Mouse (Mus musculus) liver, postnatal 0 days (tissue): ENCODE results near the gene Gm20498. TPM values are rescaled to one million over a fixed set of nuclear protein-coding genes. Genes with fewer than 3 reads are reported as not detected.

Source experiments
- ATAC-seq: fragments of 200-750 bp; cut with Nextera tagmentation; 2 replicates; pipeline ENCODE4 v1.8.0; 2017; ENCODE audit warnings: mild to moderate bottlenecking, moderate library complexity
- DNase-seq: peaks from one replicate; pipeline ENCODE4 v3.0.0-alpha.2; 2016
- H3K27ac ChIP-seq: fragments of 300-500 bp; sonication (generic); 2 replicates; pipeline ENCODE4 v1.5.1; 2014; ENCODE audit warnings: antibody characterized with exemption, moderate library complexity, mild to moderate bottlenecking, low read depth
- H3K27me3 ChIP-seq: fragments of 300-500 bp; sonication (generic); 2 replicates; pipeline ENCODE4 v1.6.1; 2014; ENCODE audit warnings: low read length, control low read depth, mixed read lengths; ENCODE audit not compliant: insufficient read depth
- H3K36me3 ChIP-seq: fragments of 300-500 bp; sonication (generic); replicated peaks from 2 replicates; pipeline ENCODE4 v1.6.1; 2014; ENCODE audit warnings: mild to moderate bottlenecking, control low read depth, low read length, moderate library complexity, mixed read lengths; ENCODE audit not compliant: insufficient read depth
- H3K4me1 ChIP-seq: fragments of 300-500 bp; sonication (generic); 2 replicates; pipeline ENCODE4 v1.6.1; 2014; ENCODE audit warnings: antibody characterized with exemption, mild to moderate bottlenecking, control low read depth; ENCODE audit not compliant: insufficient read depth
- H3K4me2 ChIP-seq: fragments of 300-500 bp; sonication (generic); 2 replicates; pipeline ENCODE4 v1.6.1; 2014; ENCODE audit warnings: low read depth, mild to moderate bottlenecking, low read length, moderate library complexity, mixed read lengths
- H3K4me3 ChIP-seq: fragments of 300-500 bp; sonication (generic); 2 replicates; pipeline ENCODE4 v1.5.1; 2014; ENCODE audit warnings: low read depth, low read length
- H3K9ac ChIP-seq: fragments of 300-500 bp; sonication (generic); replicated peaks from 2 replicates; pipeline ENCODE4 v1.6.1; 2014; ENCODE audit warnings: mild to moderate bottlenecking, moderate library complexity
- H3K9me3 ChIP-seq: fragments of 300-500 bp; sonication (generic); 2 replicates; pipeline ENCODE4 v1.6.1; 2016; ENCODE audit warnings: mild to moderate bottlenecking, control low read depth, low read length, mixed read lengths
- CTCF ChIP-seq: sonication (generic); IDR thresholded peaks from 2 replicates; pipeline ENCODE4 v1.5.1; 2016; ENCODE audit warnings: antibody characterized with exemption, low read depth
- EP300 ChIP-seq: IDR thresholded peaks from 2 replicates; pipeline ENCODE4 v1.6.1; 2016; ENCODE audit warnings: antibody characterized with exemption, low read depth, mild to moderate bottlenecking
- WGBS: fragments of 180-500 bp; shearing (Covaris S2); extraction: QIAGEN DNeasy Blood & Tissue Kit; methylation state at CpG from one replicate; pipeline ENCODE4 v1.1.7; 2014; ENCODE audit not compliant: insufficient replicate concordance; 5-methylcytosine and 5-hydroxymethylcytosine counted together
- polyA plus RNA-seq: library from polyadenylated mRNA; unstranded; fragments of >200 nt; fragmentation: Nextera tagmentation; extraction: Ambion mirVana; gene quantifications from 2 replicates; pipeline ENCODE4 v1.2.1, GENCODE M21; 2015

The Gm20498 gene
- polyA plus RNA-seq, result 13.0 and 13.8 TPM in 2 replicates

DNA sequence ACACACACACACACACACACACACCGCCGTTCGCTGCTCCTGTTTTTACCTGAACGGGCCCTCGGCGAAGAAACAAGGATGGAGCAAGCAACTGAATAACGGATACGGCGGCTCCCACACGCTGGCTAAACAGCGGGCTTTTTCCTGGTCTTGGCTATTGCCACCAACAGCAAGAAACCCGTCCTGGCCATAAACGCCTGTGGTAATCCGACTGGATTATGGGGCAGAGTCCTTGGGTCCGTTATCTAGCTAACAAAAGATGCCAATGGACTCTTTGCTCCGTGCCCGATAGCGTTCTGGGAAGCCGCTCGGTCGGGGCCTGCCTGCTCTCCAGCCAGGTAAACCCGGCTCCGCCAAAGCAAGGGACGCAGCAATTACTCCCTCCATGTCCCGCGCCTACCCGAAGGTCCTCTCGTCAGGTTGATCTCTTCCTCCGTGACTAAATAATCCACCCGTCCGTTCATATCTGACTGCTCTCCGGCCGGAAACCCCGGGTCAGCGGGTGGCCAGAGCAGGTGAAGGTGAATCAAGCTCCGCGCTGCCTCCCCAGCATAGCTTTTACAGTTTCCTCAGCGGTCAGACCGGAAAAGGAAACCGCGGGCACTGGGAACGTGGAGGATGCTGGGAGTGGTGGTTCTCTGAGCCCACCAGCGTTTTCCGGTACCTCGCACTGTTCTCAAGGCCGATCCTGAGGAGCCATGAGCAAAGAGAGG lies at the start of gene Gm20498, which contains the start of gene Synj2bp:
Gene Gm20498 (minus strand): TSS at position 590 of the 713 bp plus-strand sequence.
Gene Synj2bp (minus strand): TSS at position 596 of the 713 bp plus-strand sequence.
- no peaks in the 10 kb centered on the region for H3K27me3 ChIP-seq
- H3K27ac ChIP-seq, result peak within 1 kb of the TSS; percentile 91
- peak within 1 kb of the TSS; percentile 70 for H3K4me2 ChIP-seq
- DNase-seq, result peak; percentile 86
- TF ChIP-seq EP300 (no peak; the same call in 1 of the 2 replicates), CTCF (no peak)
- H3K9ac ChIP-seq, result peak within 1 kb of the TSS; percentile 90
- no peaks in the 10 kb centered on the region for H3K36me3 ChIP-seq
- WGBS, result under 1% methylated on average over 46 of the region's 46 CpGs
- H3K4me1 ChIP-seq, result peaks cover 9% of the 10 kb centered on the region
- no peaks in the 10 kb centered on the region for H3K9me3 ChIP-seq
- ATAC-seq, result peak; percentile 94
- peak within 1 kb of the TSS; percentile 94 for H3K4me3 ChIP-seq

DNA sequence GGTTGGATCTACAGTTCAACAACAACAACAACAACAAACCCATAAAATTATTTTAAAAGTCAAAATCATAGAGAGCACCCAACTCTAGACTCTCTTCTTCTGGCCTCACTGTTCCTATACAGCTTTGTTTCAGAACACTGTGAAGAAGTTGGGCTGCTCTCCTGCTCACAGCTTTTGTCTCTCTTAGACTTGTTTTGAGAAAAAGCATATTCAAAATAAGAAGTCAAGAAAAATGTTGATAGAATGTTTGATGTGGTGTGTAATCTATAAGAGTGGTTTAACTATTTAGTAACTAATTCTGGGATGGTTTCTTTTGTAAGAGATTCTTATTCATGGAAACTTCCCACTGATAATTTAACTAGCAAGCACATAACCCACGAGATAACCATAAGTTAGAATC lies 35.7 kb upstream of the Gm20498 start, which contains the start of gene Adam21:
Gene Adam21 (minus strand): TSS at position 101 of the 400 bp plus-strand sequence.
- ATAC-seq (no peak), DNase-seq (no peak)
- H3K27me3 ChIP-seq, result no peaks in the 10 kb centered on the region
- H3K27ac ChIP-seq, result no peak within 1 kb of the TSS
- WGBS, result 73% methylated on average over 1 of the region's 1 CpGs
- H3K9ac ChIP-seq, result no peak within 1 kb of the TSS
- H3K4me3 ChIP-seq, result no peak within 1 kb of the TSS
- TF ChIP-seq CTCF, result no peak
- TF ChIP-seq EP300, result no peak
- peaks cover 5% of the 10 kb centered on the region; the same call in 1 of the 2 replicates for H3K36me3 ChIP-seq
- no peak within 1 kb of the TSS for H3K4me2 ChIP-seq
- no peaks in the 10 kb centered on the region for H3K9me3 ChIP-seq
- H3K4me1 ChIP-seq, result no peaks in the 10 kb centered on the region

DNA sequence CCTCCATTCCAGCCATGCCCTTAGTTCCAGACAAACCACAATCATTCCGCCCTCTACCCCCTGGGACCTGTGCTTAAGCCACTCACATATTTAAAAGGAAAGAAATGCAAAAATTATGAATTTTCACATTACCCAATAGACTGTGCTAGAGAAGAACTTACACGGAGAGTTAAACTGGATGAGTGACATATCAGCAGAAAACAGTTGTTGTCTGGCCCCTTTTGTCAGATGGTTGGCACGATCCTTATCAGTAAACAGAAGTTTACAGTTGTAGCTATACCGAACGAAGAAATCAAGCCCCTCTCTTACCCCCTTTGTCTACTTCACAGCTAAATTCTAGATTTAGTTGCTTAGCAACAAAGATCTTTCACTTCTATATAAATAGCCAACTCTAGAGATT lies 35.2 kb upstream of the Gm20498 start:
- Histone ChIP-seq H3K27me3 (no peaks in the 10 kb centered on the region), H3K36me3 (peaks cover 2% of the 10 kb centered on the region; the same call in 1 of the 2 replicates), H3K4me1 (no peaks in the 10 kb centered on the region), H3K27ac (no peak overlapping the region), H3K9me3 (no peaks in the 10 kb centered on the region), H3K4me3 (no peak overlapping the region), H3K4me2 (no peak overlapping the region), H3K9ac (no peak overlapping the region)
- TF ChIP-seq CTCF (no peak), EP300 (no peak)
- DNase-seq, result no peak
- no peak for ATAC-seq
- 64% methylated on average over 5 of the region's 5 CpGs for WGBS

DNA sequence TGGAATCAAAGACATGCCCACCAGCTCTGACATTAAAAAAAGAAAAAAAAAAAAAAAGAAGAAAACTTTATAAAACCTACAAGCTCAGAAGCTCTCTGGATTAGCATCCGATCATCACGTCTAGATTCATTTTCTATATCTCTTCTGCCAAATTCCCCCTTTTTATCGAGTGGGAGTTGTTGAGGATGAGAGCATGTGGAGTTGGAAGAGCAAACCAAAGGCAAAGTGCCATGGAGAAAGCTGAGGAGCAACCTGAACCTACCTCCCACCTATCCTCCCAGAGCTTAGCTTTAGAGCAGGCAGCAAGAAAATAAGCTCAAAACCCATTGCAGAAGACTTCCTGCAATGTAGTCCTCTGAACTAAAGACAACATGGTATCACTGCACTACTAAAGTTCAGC lies 31.5 kb upstream of the Gm20498 start:
- TF ChIP-seq EP300, result no peak
- no peak for TF ChIP-seq CTCF
- no peaks in the 10 kb centered on the region for H3K9me3 ChIP-seq
- no peak for DNase-seq
- no peaks in the 10 kb centered on the region for H3K27me3 ChIP-seq
- no peak for ATAC-seq
- H3K27ac ChIP-seq, result no peak overlapping the region
- H3K9ac ChIP-seq, result no peak overlapping the region
- 87% methylated on average over 3 of the region's 3 CpGs for WGBS
- no peak overlapping the region for H3K4me2 ChIP-seq
- H3K4me1 ChIP-seq, result no peaks in the 10 kb centered on the region
- H3K4me3 ChIP-seq, result no peak overlapping the region
- H3K36me3 ChIP-seq, result no peaks in the 10 kb centered on the region

DNA sequence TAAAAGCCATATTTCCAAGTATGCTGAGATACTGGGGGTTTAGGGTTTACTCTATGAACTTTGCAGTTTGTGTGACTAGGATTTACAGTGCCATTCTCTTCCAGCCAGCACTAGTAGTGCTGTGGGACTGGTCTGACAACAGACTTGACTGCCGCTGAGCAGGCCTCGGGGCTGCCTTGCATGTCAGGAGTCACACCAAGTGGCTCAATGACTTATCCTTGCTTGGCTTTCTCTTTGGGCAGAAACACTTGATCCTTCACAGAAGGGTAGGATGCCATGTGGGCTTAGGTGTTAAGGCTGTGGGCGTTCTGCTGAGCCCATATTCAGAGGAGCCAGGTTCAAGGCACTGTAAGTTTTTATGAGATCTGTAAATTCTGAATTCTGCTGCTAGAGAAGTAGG lies 16.6 kb upstream of the Gm20498 start:
- Histone ChIP-seq H3K9ac (no peak overlapping the region), H3K36me3 (no peaks in the 10 kb centered on the region), H3K4me1 (no peaks in the 10 kb centered on the region), H3K27me3 (no peaks in the 10 kb centered on the region), H3K9me3 (no peaks in the 10 kb centered on the region), H3K27ac (no peak overlapping the region), H3K4me3 (no peak overlapping the region), H3K4me2 (no peak overlapping the region)
- DNase-seq (no peak), ATAC-seq (no peak)
- WGBS, result 73% methylated on average over 3 of the region's 3 CpGs
- no peak for TF ChIP-seq CTCF
- no peak for TF ChIP-seq EP300

DNA sequence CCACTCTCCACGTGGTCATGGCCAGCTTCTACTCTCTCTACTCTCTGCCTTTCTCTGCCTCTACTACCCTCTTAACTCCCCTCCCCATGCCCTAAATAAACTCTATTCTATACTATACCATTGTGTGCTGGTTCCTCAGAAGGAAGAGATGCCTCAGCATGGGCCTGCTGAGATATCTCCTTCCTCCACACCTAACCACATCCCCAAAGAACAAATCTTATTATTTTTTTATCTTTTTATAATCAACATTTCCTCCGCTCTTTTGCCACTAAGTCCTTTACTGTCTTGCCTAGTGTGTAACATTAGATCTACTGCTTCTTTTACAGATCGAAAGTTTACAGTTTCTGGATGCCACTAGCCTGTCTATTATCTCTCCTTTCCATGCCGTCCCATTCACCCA lies 14.5 kb upstream of the Gm20498 start:
- 38% methylated on average over 4 of the region's 4 CpGs for WGBS
- TF ChIP-seq EP300 (no peak), CTCF (no peak)
- H3K4me2 ChIP-seq, result no peak overlapping the region
- H3K9ac ChIP-seq, result no peak overlapping the region
- no peaks in the 10 kb centered on the region for H3K36me3 ChIP-seq
- no peaks in the 10 kb centered on the region for H3K4me1 ChIP-seq
- DNase-seq (no peak), ATAC-seq (no peak)
- no peaks in the 10 kb centered on the region for H3K9me3 ChIP-seq
- no peak overlapping the region for H3K27ac ChIP-seq
- no peaks in the 10 kb centered on the region for H3K27me3 ChIP-seq
- no peak overlapping the region for H3K4me3 ChIP-seq
